Mouse (Mus musculus): ENCODE data around the gene Tmem218. TPM values are rescaled to one million over a fixed set of nuclear protein-coding genes. Genes with fewer than 3 reads are reported as not detected.

The Tmem218 gene
- polyA plus RNA-seq, 1 experiment from 2014 or later: 3.3 TPM

- no peak for DNase-seq
- 84% methylated on average over 3 of the region's 3 CpGs for WGBS (ENCODE audit: insufficient replicate concordance)
- Histone ChIP-seq H3K27ac (ENCODE audit: low read depth) (no peak overlapping the region), H3K36me3 (replicated peaks; ENCODE audit: insufficient read depth, low read length) (no peaks in the 10 kb centered on the region), H3K4me3 (ENCODE audit: low read depth, low read length) (no peak overlapping the region), H3K4me2 (ENCODE audit: low read depth, low read length) (no peak overlapping the region), H3K27me3 (ENCODE audit: insufficient read depth, low read length) (no peaks in the 10 kb centered on the region), H3K9ac (replicated peaks) (no peak overlapping the region), H3K4me1 (ENCODE audit: insufficient read depth) (peaks cover 11% of the 10 kb centered on the region), H3K9me3 (ENCODE audit: low read length) (no peaks in the 10 kb centered on the region)
- no peak for ATAC-seq
- no peak for TF ChIP-seq EP300 (IDR thresholded peaks at IDR 0.05; ENCODE audit: low read depth)
- no peak for TF ChIP-seq CTCF (IDR thresholded peaks at IDR 0.05; ENCODE audit: low read depth)
Measured at GRCm38 (mm10) chr9:37249976-37250375, 42.0 kb downstream of the Tmem218 start.

GRCm38 (mm10) chr9:37250631-37251030, 42.6 kb downstream of the Tmem218 start:
- no peak overlapping the region for H3K4me2 ChIP-seq (ENCODE audit: low read depth, low read length)
- no peaks in the 10 kb centered on the region for H3K36me3 ChIP-seq (replicated peaks; ENCODE audit: insufficient read depth, low read length)
- no peak overlapping the region for H3K27ac ChIP-seq (ENCODE audit: low read depth)
- ATAC-seq: no peak
- no peak for DNase-seq
- no peaks in the 10 kb centered on the region for H3K9me3 ChIP-seq (ENCODE audit: low read length)
- no peak overlapping the region for H3K4me3 ChIP-seq (ENCODE audit: low read depth, low read length)
- H3K9ac ChIP-seq (replicated peaks): no peak overlapping the region
- peaks cover 14% of the 10 kb centered on the region for H3K4me1 ChIP-seq (ENCODE audit: insufficient read depth)
- 79% methylated on average over 6 of the region's 6 CpGs for whole genome bisulfite sequencing (ENCODE audit: insufficient replicate concordance)
- TF ChIP-seq EP300 (IDR thresholded peaks at IDR 0.05; ENCODE audit: low read depth): no peak
- no peak for TF ChIP-seq CTCF (IDR thresholded peaks at IDR 0.05; ENCODE audit: low read depth)
- no peaks in the 10 kb centered on the region for H3K27me3 ChIP-seq (ENCODE audit: insufficient read depth, low read length)

- Histone ChIP-seq H3K4me3 (ENCODE audit: low read depth, low read length) (peak overlapping the region; percentile 54), H3K27ac (ENCODE audit: low read depth) (no peak overlapping the region), H3K9ac (replicated peaks) (no peak overlapping the region), H3K4me1 (ENCODE audit: insufficient read depth) (peaks cover 8% of the 10 kb centered on the region), H3K9me3 (ENCODE audit: low read length) (no peaks in the 10 kb centered on the region), H3K27me3 (ENCODE audit: insufficient read depth, low read length) (no peaks in the 10 kb centered on the region), H3K4me2 (ENCODE audit: low read depth, low read length) (peak overlapping the region; percentile 88), H3K36me3 (replicated peaks; ENCODE audit: insufficient read depth, low read length) (no peaks in the 10 kb centered on the region)
- WGBS (ENCODE audit: insufficient replicate concordance): 32% methylated on average over 6 of the region's 6 CpGs
- DNase-seq: no peak
- no peak for TF ChIP-seq CTCF (IDR thresholded peaks at IDR 0.05; ENCODE audit: low read depth)
- no peak for TF ChIP-seq EP300 (IDR thresholded peaks at IDR 0.05; ENCODE audit: low read depth)
- ATAC-seq: no peak
Measured at GRCm38 (mm10) chr9:37254531-37255110, 46.6 kb downstream of the Tmem218 start.

GRCm38 (mm10) chr9:37255149-37255888, 47.3 kb downstream of the Tmem218 start, which contains the start of gene Slc37a2:
Gene Slc37a2, minus strand, starts transcription at chr9:37255738.
- TF ChIP-seq CTCF (IDR thresholded peaks at IDR 0.05; ENCODE audit: low read depth) (no peak), EP300 (IDR thresholded peaks at IDR 0.05; ENCODE audit: low read depth) (no peak)
- Histone ChIP-seq H3K9ac (replicated peaks) (peak within 1 kb of the TSS; percentile 54), H3K4me2 (ENCODE audit: low read depth, low read length) (peak within 1 kb of the TSS; percentile 88), H3K4me3 (ENCODE audit: low read depth, low read length) (peak within 1 kb of the TSS; percentile 54), H3K9me3 (ENCODE audit: low read length) (no peaks in the 10 kb centered on the region), H3K4me1 (ENCODE audit: insufficient read depth) (peaks cover 8% of the 10 kb centered on the region), H3K36me3 (replicated peaks; ENCODE audit: insufficient read depth, low read length) (no peaks in the 10 kb centered on the region), H3K27me3 (ENCODE audit: insufficient read depth, low read length) (no peaks in the 10 kb centered on the region), H3K27ac (ENCODE audit: low read depth) (peak within 1 kb of the TSS; percentile 66)
- ATAC-seq (peak; percentile 94), DNase-seq (peak; percentile 71)
- 2% methylated on average over 38 of the region's 38 CpGs for WGBS (ENCODE audit: insufficient replicate concordance)

GRCm38 (mm10) chr9:37255889-37256225, 47.8 kb downstream of the Tmem218 start:
- DNase-seq: peak; percentile 63
- H3K36me3 ChIP-seq (replicated peaks; ENCODE audit: insufficient read depth, low read length): no peaks in the 10 kb centered on the region
- H3K4me3 ChIP-seq (ENCODE audit: low read depth, low read length): peak overlapping the region; percentile 54
- peak; percentile 78 for ATAC-seq
- H3K9ac ChIP-seq (replicated peaks): peak overlapping the region; percentile 54; the same call in 1 of the 2 replicates
- H3K4me2 ChIP-seq (ENCODE audit: low read depth, low read length): peak overlapping the region; percentile 88
- TF ChIP-seq CTCF (IDR thresholded peaks at IDR 0.05; ENCODE audit: low read depth) (peak; percentile 75), EP300 (IDR thresholded peaks at IDR 0.05; ENCODE audit: low read depth) (no peak)
- no peaks in the 10 kb centered on the region for H3K9me3 ChIP-seq (ENCODE audit: low read length)
- no peaks in the 10 kb centered on the region for H3K27me3 ChIP-seq (ENCODE audit: insufficient read depth, low read length)
- WGBS (ENCODE audit: insufficient replicate concordance): 26% methylated on average over 7 of the region's 7 CpGs
- H3K27ac ChIP-seq (ENCODE audit: low read depth): peak overlapping the region; percentile 66
- H3K4me1 ChIP-seq (ENCODE audit: insufficient read depth): peaks cover 8% of the 10 kb centered on the region

- Histone ChIP-seq H3K9me3 (ENCODE audit: low read length) (no peaks in the 10 kb centered on the region), H3K27me3 (ENCODE audit: insufficient read depth, low read length) (no peaks in the 10 kb centered on the region), H3K4me1 (ENCODE audit: insufficient read depth) (no peaks in the 10 kb centered on the region), H3K27ac (ENCODE audit: low read depth) (no peak overlapping the region), H3K4me3 (ENCODE audit: low read depth, low read length) (no peak overlapping the region), H3K36me3 (replicated peaks; ENCODE audit: insufficient read depth, low read length) (no peaks in the 10 kb centered on the region), H3K9ac (replicated peaks) (no peak overlapping the region), H3K4me2 (ENCODE audit: low read depth, low read length) (no peak overlapping the region)
- DNase-seq (no peak), ATAC-seq (no peak)
- 63% methylated on average over 2 of the region's 2 CpGs for WGBS (ENCODE audit: insufficient replicate concordance)
- TF ChIP-seq EP300 (IDR thresholded peaks at IDR 0.05; ENCODE audit: low read depth): no peak
- TF ChIP-seq CTCF (IDR thresholded peaks at IDR 0.05; ENCODE audit: low read depth): no peak
Measured at GRCm38 (mm10) chr9:37266622-37267021, 58.6 kb downstream of the Tmem218 start.

Other genes with a start within 250 kb of the Tmem218 start
- gene Pknox2, start 60.8 kb upstream of the Tmem218 start, polyA plus RNA-seq (2015; fragmentation: Nextera tagmentation; extraction: Ambion mirVana): 0.18 and 0.27 TPM in 2 replicates
- gene Slc37a2, start 47.5 kb downstream of the Tmem218 start, polyA plus RNA-seq (2015; fragmentation: Nextera tagmentation; extraction: Ambion mirVana): 1.7 and 1.9 TPM in 2 replicates
- gene Ccdc15, start 140.2 kb downstream of the Tmem218 start, polyA plus RNA-seq (2015; fragmentation: Nextera tagmentation; extraction: Ambion mirVana): 2.6 and 2.7 TPM in 2 replicates
- not detected in 2 replicates for gene Hepacam, start 159.1 kb downstream of the Tmem218 start, polyA plus RNA-seq (2015; fragmentation: Nextera tagmentation; extraction: Ambion mirVana)
- gene Robo4, start 193.7 kb downstream of the Tmem218 start, polyA plus RNA-seq (2015; fragmentation: Nextera tagmentation; extraction: Ambion mirVana): 2.5 and 3.5 TPM in 2 replicates
- gene Robo3, start 225.0 kb downstream of the Tmem218 start, polyA plus RNA-seq (2015; fragmentation: Nextera tagmentation; extraction: Ambion mirVana): 0.05 and 0.06 TPM in 2 replicates

All from liver, postnatal 0 days (tissue).